Mouse (Mus musculus) embryo, embryonic 10.5 days (tissue): Measurements from ENCODE around the gene Sf3b4.

Experiments used
- DNase-seq: peaks from one replicate; pipeline ENCODE4 v3.0.0-alpha.2; 2015; ENCODE audit warnings: low spot score

Sf3b4 gene

DNA sequence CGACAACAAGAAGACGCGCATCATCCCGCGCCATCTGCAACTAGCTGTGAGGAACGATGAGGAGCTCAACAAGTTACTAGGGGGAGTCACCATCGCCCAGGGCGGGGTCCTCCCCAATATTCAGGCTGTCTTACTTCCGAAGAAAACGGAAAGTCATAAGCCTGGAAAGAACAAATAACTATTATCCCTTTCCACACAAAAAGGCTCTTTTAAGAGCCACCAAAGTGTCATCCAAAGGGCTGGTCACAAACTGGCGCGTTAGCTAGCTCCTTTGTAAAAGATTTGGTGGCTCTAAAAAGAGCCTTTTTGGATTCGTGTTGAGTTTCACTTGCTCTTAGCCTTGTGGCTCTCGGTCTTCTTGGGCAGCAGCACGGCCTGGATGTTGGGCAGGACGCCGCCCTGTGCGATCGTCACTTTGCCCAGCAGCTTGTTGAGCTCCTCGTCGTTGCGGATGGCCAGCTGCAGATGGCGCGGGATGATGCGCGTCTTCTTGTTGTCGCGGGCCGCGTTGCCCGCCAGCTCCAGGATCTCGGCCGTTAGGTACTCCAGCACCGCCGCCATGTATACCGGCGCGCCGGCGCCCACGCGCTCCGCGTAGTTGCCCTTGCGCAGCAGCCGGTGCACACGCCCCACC lies 48.1 kb downstream of the Sf3b4 start:
- peak; percentile 75 for DNase-seq

DNA sequence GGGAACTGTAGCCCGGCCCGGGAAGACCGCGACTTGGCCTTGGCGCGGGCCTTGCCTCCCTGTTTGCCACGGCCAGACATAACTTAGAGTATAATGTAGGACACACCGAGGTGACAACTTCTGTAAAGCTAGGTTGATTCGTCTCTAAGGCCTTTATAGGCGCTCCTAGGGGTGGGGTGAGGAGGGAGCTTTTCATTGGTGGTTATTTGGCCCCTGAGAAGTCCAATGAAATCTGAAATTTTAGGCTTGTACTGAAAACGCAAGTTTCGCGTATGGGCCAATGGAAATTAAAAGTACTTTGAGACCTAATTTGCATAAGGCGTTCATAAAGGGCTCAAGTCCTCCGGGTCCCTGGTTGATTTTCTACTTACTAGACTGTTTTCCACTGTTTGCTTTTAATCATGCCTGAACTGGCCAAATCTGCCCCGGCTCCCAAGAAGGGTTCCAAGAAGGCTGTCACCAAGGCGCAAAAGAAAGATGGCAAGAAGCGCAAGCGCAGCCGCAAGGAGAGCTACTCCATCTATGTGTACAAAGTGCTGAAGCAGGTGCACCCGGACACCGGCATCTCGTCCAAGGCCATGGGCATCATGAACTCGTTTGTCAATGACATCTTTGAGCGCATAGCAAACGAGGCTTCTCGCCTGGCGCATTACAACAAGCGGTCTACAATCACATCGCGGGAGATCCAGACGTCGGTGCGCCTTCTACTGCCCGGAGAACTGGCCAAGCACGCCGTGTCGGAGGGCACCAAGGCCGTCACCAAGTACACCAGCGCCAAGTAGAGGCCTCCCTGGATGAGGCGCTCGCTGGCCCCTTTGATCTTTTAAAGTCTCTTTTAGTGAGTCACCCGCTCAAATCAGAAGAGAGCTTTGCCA lies 48.9 kb downstream of the Sf3b4 start, which contains the start of the genes Hist2h2ac and Hist2h2be:
Gene Hist2h2ac (minus strand): TSS at position 116 of the 875 bp plus-strand sequence.
Gene Hist2h2be (plus strand): TSS at position 355 of the 875 bp plus-strand sequence.
- DNase-seq: peak; percentile 97

DNA sequence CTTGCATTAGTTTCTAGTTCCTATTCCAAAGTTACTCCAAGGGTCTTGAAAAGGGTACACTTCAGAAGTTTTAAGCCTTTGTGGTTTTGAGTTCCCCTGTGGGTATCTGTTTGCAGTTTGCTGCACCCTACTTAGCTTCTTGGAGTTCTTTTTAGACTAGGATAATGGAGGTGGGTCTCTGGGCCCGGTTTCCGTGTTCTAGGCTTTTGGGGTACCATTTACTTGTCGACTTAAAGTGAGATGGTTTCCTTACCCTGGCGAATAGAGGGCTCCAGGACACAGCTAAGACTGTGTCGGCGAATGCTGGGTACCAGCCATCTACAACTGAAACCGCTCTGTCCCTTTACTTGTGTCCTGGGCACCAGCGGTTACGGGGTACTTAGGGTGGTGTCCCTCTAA lies 49.5 kb downstream of the Sf3b4 start:
- no peak for DNase-seq

DNA sequence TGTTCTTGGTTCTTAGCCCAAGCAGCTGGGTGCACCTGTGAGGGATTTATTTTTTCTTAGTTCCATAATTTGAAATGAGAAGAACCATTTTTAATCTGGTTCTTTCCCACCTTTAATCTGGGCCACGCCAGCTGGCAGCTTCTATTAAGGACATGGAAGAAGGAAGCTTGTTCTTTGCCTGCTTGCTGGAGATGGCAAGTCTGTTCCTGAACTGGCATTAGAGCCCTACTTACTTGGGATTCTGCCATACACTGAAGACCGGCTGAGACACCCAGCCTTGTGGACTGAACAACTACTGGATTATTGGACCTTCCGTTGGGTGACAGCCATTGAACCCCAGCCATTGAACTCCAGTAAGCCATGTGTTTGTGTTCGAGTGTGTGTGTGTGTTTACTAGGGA lies 50.6 kb downstream of the Sf3b4 start:
- DNase-seq: no peak

DNA sequence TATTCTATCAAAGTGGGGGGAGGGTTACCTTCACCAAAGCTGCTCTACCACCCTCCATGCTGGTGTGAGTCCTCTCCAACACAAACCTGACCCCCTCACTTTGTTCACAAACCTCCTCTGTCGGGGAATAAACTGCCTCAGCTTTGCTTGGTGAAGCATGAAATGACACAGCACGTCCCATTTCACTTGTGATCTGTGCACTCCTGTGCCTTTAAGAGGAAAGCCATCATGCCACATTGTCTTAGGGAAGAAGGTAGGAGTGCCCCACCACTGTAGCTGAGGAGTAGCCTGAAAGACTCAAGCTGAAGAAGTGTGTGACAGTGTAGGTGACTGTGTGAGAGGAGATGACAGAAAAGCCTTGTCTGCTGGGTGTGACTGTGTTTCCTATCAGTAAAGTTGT lies 53.3 kb downstream of the Sf3b4 start:
- DNase-seq: no peak
